Mouse (Mus musculus): ENCODE measurements at regions not wholly inside any gene's neighbourhood (a gene's known extent, or its start where the extent isn't known, plus 50 kb on each side); places are given as distances from the start of the nearest gene placed in this dataset.

- no peak for DNase-seq (ENCODE audit: low spot score)
Measured at GRCm38 (mm10) chr14:17347286-17347685, 312.8 kb upstream of the Thrb start.

DNA sequence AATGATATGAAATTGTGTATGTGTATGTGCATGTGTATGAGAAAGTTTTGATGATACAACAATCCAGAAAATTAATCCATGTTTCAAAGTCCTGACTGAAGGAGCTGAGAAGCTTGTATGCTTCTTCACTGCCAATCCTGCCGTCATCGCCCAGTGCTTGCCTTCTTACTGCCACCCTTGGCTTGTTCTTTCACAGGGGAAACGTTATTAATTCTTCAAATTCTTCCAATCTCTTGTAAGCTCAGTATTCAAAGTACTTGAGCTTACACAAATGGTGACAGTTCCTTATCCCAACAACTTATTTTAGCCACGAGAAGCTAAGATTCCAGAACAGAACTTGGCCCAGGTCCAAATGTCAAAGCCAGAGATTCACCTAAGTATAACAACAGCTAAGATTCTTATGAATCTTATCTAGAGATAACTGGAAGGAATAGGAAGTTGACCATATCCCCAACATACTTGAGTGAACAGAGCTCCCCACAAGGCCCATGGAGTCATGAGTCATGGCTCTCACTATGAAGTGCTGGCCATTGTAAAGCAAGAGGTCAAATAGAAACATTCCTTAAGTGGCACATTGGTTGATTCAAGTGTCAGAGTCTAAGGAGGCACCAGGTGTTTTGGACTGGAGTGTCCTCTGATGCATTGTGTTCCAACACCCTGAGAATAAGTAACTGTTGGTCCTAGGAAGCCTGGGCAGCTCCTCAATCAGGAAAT is 307.6 kb upstream of the Thrb start:
- no peak for DNase-seq (ENCODE audit: low spot score)

- DNase-seq (ENCODE audit: low spot score), result no peak
Measured at GRCm38 (mm10) chr14:17361910-17362309, 298.2 kb upstream of the Thrb start.

DNA sequence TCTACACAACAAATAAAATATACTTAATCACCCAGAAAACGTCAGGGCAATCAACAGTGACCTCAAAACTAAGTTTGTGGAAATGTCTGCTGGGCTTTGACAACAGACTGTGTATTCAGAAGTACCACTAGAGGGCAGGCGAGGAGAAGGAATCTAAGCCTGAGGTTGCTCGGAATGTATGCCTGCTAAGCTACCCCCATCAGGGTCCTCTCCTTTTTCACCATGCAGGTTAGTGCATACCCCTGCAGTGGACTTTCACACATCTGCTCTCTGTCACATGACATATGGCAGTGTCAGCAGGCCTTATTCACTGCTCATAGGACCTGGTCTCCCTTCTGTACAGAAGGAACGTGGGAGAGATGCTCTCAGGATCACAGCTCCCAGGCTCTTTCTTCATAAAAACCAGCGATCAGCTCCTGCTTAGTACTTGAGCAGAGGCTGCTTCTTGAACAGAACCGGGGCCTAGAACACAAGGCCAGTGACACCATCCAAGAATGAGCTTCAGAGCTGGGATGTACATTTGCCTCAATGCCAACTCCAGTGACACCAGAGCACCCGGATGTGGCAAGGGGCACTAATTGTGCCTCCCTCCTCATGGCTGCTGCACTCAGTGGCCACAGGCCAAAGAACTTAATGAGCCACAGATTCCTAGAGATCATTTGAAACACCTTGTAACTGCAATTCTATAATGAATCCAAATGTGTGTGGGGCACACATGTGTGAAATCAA is 257.1 kb upstream of the Thrb start:
- peak; percentile 26 for DNase-seq (ENCODE audit: low spot score)

DNA sequence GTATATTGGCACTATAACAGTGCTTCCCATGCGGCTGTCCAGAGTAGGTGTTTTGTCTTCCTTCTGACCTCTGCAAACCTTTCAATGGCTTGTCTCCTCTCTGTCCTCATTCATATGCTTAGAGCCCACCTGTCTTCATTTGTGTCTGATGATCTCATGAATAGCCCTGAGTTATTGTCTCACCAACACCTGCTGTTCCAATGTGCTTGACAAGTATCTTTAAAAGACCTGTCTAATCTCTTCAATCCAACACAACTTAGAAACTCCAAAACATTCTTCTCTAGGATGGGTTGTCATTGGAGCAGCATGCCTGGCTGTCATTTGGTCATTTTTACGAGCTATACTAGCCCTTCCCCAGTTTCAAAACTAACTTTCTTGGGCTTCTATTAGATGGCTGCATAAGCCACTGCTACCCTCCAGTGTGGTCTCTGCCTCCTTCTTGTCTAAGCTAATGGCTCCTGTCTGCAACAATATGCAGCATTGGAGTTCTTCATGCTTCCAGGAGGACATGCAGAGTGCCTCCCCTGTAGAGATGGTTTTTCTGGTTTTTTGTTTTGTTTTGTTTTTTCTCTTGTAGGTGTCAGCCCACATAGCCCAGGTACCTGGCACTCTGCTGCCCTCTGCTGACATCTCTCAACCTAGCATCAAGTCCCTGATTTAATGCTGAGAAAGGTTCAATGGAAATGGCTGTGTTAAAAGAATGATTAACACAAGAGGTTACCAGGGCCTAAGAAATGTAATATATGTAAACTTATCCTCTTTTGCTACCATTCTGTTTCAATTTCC is 254.3 kb upstream of the Thrb start:
- DNase-seq (ENCODE audit: low spot score), result peak; percentile 33

DNA sequence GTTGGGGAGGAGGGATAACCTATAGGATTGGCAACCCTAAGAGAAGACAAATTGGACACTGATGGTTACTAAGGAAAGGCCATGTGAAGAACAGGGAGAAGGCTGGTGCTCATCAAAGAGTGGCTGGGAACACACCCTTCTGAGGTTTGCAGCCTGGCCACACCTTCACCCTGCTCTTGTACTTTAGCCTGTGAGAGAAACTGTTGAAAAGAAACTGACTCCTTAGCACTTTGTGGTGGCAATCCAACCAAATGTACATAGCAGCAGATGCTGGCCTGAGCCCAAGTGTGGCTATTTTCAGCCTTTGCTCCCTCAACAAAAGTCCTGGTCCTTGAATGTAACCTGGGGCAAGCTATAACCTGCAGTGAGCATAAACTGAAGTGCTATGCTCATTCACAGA is 253.2 kb upstream of the Thrb start:
- no peak for DNase-seq (ENCODE audit: low spot score)

DNA sequence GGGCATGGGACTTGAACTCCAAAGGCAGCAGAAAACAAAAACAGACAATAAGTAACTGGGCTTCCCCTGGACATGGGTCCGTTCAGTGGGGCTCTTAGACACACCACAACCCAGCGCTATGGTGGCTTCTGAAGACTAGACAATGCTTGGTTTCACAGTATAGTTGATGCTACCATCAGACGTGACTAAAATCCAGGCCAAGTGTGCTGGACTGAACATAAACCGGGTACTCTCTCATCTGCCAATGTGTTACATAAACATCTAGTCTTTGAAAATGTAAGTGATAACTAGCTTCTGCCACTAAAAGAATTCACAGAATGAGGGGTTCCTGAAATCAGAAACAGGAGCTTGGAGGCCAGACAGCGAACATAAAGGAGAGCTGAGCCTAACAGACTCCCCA is 251.7 kb upstream of the Thrb start:
- DNase-seq (ENCODE audit: low spot score), result no peak

GRCm38 (mm10) chr14:17408813-17409212 is 251.2 kb upstream of the Thrb start:
- no peak for DNase-seq (ENCODE audit: low spot score)

DNA sequence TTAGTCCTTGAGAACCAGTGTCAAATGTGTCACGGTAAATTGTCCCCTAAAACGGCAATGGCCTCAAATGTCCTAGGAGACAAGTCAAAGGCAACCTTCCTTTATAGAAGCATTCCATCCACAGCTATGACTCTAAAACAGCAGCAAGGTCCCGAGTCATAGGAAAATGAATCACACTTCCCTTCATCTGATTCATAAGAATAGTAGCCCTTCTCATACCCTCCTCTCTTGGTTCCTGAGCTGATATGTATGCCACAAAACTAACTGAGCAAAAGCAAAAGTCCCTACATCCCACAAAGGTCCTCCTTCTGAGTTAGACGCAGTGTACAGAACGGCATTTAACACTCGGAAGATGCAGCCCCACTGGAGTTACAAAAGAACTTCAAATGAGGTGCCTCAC is 250.6 kb upstream of the Thrb start:
- no peak for DNase-seq (ENCODE audit: low spot score)

DNA sequence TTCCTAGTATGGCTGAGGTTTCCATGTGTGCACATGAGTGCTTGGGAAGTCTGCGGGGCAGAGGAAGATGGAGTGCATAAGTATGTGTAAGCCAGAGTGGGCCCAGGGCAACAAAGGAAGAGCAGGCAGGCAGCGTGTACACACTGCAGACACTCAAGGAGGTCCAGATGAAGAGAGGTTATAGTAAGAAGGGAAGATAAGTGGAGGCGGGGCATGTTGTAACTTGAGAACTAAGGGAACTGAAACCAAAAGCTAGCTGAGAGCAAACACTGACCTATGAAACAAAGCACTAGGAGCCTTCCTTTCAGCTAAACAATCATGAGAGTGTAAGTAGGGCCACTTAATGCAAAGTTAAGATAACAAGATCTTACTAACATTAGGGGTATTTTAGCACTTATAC is 249.3 kb upstream of the Thrb start:
- DNase-seq (ENCODE audit: low spot score), result no peak

DNA sequence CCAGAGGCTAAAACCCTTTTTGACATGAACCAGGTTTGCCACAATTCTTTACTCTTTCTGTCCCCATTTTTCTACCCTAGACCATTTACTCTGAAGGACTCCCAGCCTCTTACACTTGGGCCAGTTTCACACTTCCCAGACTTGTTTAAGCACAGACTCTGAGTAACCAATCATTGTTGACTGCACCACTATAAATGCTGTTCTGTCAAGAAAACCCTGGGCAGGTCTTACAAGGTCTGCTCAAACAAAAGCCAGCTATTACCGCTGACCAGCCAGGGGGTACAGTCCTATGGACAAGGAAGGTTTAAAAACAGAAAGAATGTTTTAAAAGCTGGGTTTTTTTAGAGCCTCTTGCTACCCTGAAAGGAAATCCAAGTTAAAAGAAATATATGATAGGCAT is 248.8 kb upstream of the Thrb start:
- no peak for DNase-seq (ENCODE audit: low spot score)

GRCm38 (mm10) chr14:17414246-17414888 is 245.7 kb upstream of the Thrb start:
- DNase-seq (ENCODE audit: low spot score), result no peak

DNA sequence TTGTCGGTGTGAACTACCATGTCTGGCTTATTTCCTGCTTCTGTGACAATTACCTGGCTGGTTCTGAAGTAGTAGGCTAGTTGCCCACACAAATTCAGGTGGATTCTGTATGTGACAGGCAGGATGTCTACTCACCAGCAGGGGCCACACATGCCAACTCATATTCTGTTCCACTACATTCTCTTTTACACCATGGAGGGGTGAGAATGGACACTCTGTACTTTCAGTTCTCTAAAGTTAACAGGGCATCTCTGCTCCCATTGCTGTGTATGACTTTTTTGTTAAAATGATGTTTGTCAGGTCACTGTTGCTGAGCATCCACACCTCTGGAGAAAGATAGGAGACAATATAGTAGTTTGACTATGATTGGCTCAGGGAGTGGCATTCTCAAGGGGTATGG is 232.3 kb upstream of the Thrb start:
- DNase-seq (ENCODE audit: low spot score), result no peak

- no peak for DNase-seq (ENCODE audit: low spot score)
Measured at GRCm38 (mm10) chr14:17429157-17429556, 230.9 kb upstream of the Thrb start.

- DNase-seq (ENCODE audit: low spot score), result no peak
Measured at GRCm38 (mm10) chr14:17433346-17433745, 226.7 kb upstream of the Thrb start.

DNA sequence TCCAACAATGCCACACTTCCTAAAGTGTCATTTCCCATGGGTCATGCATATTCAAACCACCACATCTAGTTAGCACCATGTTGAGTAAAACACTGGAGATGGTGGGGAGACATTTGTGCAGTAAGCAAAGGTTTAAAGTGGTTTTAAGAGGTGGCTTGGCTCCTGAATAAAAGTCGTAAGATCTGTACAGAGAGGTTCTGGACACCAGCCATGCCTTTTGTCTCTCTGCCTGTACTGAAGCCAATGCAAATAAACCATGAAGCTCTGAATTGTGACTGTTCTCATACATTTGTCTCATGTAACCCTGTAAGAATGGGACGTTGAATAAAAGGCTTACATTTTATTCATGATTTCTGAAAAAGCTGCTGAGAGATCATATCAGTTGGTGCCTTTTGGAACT is 202.1 kb upstream of the Thrb start:
- DNase-seq (ENCODE audit: low spot score), result no peak

DNA sequence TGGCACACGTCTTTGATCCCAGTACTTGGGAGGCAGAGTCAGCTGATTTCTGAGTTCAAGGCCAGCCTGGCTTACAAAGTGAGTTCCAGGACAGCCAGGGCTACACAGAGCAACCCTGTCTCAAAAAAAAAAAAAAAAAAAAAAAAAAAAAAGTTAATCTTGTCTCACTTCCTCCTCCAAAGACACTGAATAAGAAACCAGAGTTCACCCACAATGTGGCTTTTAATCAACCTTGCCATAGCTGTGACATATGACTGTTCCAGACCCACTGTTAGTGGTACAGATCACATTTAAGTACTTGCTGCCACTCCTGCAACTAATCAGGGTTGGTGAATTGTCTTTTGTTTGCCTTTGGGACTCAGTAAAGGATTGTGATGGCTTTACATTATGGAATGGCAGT is 181.1 kb upstream of the Thrb start:
- no peak for DNase-seq (ENCODE audit: low spot score)

- no peak for DNase-seq (ENCODE audit: low spot score)
Measured at GRCm38 (mm10) chr14:17484866-17485265, 175.2 kb upstream of the Thrb start.

GRCm38 (mm10) chr14:17513756-17514155 is 146.3 kb upstream of the Thrb start:
- no peak for DNase-seq (ENCODE audit: low spot score)

DNA sequence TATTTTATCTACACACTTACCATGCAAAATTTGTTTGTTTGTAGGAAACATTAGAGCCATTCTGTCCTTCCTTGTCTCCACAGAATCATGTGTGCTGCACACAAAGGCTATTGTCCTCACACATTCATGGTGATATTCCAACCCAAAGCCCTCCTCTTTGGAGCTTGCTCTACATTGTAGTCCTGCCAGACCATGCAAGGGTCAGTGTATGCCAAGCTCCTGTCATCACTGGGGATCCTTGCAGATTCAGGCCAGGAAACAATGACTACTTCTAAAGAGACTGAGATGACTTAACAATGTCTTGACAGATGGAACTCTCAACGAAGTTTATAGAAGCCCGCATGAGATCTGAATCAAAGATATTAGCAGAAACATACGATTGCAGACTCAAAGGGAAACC is 137.4 kb upstream of the Thrb start:
- peak; percentile 10 for DNase-seq (ENCODE audit: low spot score)

DNA sequence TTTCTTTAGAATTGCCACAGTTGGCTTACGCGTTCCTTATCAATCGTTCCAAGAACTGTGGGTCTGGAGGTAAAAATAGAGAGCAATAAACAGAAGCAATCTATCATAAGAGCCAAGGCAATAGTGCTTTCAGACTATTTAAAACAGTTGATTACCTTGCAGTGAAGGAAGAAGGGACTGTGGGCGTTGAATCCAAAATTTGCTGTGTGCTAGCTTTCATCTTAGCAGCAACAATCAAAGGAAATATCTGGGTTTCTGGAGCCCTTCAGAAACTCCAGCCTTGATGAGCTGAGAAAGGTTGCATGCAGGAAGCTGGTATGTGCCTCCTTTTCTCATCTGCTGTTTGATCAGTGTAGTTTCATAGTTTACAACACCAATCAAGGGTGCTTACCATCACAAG is 136.1 kb upstream of the Thrb start:
- no peak for DNase-seq (ENCODE audit: low spot score)

DNA sequence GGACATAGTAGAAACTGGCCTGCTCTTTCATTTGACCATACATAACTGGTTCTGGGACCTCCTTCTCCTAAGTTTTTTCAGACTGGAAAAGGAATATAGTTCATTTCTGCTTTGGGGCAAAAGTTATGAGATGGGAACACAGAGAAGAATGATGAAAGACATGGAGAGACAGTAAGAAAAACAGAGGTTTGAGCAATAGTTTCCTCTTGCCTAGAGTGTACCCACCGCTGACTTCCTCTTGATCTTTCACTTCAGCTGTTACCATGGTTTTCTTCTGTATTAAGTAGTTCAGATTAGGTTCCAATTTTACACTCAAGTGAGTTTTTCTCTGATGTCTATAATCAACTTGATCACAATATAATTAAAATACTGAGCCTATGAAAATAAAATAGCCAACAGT is 120.7 kb upstream of the Thrb start:
- no peak for DNase-seq (ENCODE audit: low spot score)
